Comparison of ENCODE assay signal across 9 mouse cellular contexts in genomic region chr16:43926341-43926859, GRCm38 (mm10). TPM values are rescaled to one million over a fixed set of nuclear protein-coding genes. Genes with fewer than 3 reads are reported as not detected.
DNase-seq lines count a peak whose midpoint lies in the region; ATAC-seq and TF ChIP-seq lines count a peak whose summit lies in the region.
"Had no signal": no experiment of that assay in that cellular context is flagged by ENCODE, and none has a peak within 500 bp of the region (broad histone marks: within the 10 kb centered on the region; RNA-seq: fewer than 3 reads in every experiment).

Gene Qtrt2, minus strand, starts transcription at chr16:43926809.

- no peak for ATAC-seq in forebrain, embryonic 12.5 days (ENCODE audit: low FRiP score)
- ATAC-seq in hindbrain, postnatal 0 days: no peak
- no peak for ATAC-seq in midbrain, embryonic 16.5 days

- TF ChIP-seq EP300 in MEL (IDR thresholded peaks at IDR 0.05; ENCODE audit: low read depth in 1 of 2, low read length in 2 of 2): no peak

- H3K27ac ChIP-seq in MEL (ENCODE audit: control insufficient read depth, low read depth, low read length): no peak within 1 kb of the TSS
- H3K27ac ChIP-seq in forebrain, embryonic 12.5 days: no peak within 1 kb of the TSS
- H3K27ac ChIP-seq in hindbrain, postnatal 0 days: no peak within 1 kb of the TSS
- no peak within 1 kb of the TSS for H3K27ac ChIP-seq in midbrain, embryonic 16.5 days (ENCODE audit: low read length)
- H3K27ac ChIP-seq: macrophage had no signal

- no peaks in the 10 kb centered on the region for H3K79me2 ChIP-seq in MEL (ENCODE audit: control insufficient read depth, insufficient read depth, low read length, poor library complexity)

- no peak for TF ChIP-seq CTCF in MEL (IDR thresholded peaks at IDR 0.05 in 2 of 3, conservative IDR thresholded peaks at IDR 0.05 in 1 of 3; ENCODE audit: control insufficient read depth in 1 of 3, insufficient read depth in 1 of 3, low read depth in 2 of 3, low read length in 3 of 3, poor library complexity in 1 of 3, severe bottlenecking in 1 of 3)
- TF ChIP-seq CTCF in hindbrain, postnatal 0 days (IDR thresholded peaks at IDR 0.05; ENCODE audit: low read depth): no peak

- no peaks in the 10 kb centered on the region for H3K4me1 ChIP-seq in MEL (ENCODE audit: control insufficient read depth in 1 of 2, insufficient read depth in 2 of 2, low read length in 2 of 2)
- peaks cover 5% of the 10 kb centered on the region; the same call in 1 of the 2 replicates for H3K4me1 ChIP-seq in forebrain, embryonic 12.5 days
- H3K4me1 ChIP-seq in hindbrain, postnatal 0 days (ENCODE audit: insufficient read depth, low read length): no peaks in the 10 kb centered on the region
- peaks cover 4% of the 10 kb centered on the region; the same call in 1 of the 2 replicates for H3K4me1 ChIP-seq in midbrain, embryonic 16.5 days (ENCODE audit: control insufficient read depth, insufficient read depth, low read length)

- DNase-seq in kidney, adult 9 months: peak; percentile 20
- DNase-seq in kidney, postnatal 4 days: no peak
- DNase-seq in MEL (ENCODE audit: low read depth, low spot score): no peak
- DNase-seq in hindbrain, postnatal 0 days (ENCODE audit: low spot score): no peak
- no peak for DNase-seq in embryo, embryonic 10 days (ENCODE audit: low spot score)
- no peak for DNase-seq in right cerebral cortex, postnatal 14 days

- TF ChIP-seq POLR2A in MEL (IDR thresholded peaks at IDR 0.05; ENCODE audit: control insufficient read depth in 1 of 2, insufficient read depth in 1 of 2, low read depth in 1 of 2, low read length in 2 of 2, poor library complexity in 1 of 2): no peak

- H3K9ac ChIP-seq in MEL (ENCODE audit: control insufficient read depth, low read depth, low read length, poor library complexity, severe bottlenecking): no peak within 1 kb of the TSS
- H3K9ac ChIP-seq in forebrain, embryonic 12.5 days: no peak within 1 kb of the TSS
- H3K9ac ChIP-seq in hindbrain, postnatal 0 days (replicated peaks; ENCODE audit: low read length): no peak within 1 kb of the TSS
- no peak within 1 kb of the TSS for H3K9ac ChIP-seq in midbrain, embryonic 16.5 days (ENCODE audit: low read depth, low read length)

- H3K9me3 ChIP-seq in MEL (replicated peaks; ENCODE audit: insufficient read depth, low read length): no peaks in the 10 kb centered on the region
- no peaks in the 10 kb centered on the region for H3K9me3 ChIP-seq in forebrain, embryonic 12.5 days
- no peaks in the 10 kb centered on the region for H3K9me3 ChIP-seq in hindbrain, postnatal 0 days (ENCODE audit: low read length)
- H3K9me3 ChIP-seq in midbrain, embryonic 16.5 days (replicated peaks; ENCODE audit: control insufficient read depth, low read length, poor library complexity, severe bottlenecking): no peaks in the 10 kb centered on the region

- H3K27me3 ChIP-seq in MEL (ENCODE audit: control insufficient read depth in 1 of 2, insufficient read depth in 2 of 2, low read length in 2 of 2): no peaks in the 10 kb centered on the region
- H3K27me3 ChIP-seq in forebrain, embryonic 12.5 days: no peaks in the 10 kb centered on the region
- H3K27me3 ChIP-seq in hindbrain, postnatal 0 days (ENCODE audit: insufficient read depth, low read length): no peaks in the 10 kb centered on the region
- H3K27me3 ChIP-seq in midbrain, embryonic 16.5 days (ENCODE audit: control insufficient read depth, insufficient read depth, low read depth, low read length): no peaks in the 10 kb centered on the region

- H3K4me3 ChIP-seq in MEL (ENCODE audit: control insufficient read depth in 1 of 2, insufficient read depth in 1 of 2, low read depth in 2 of 2, low read length in 2 of 2): no peak within 1 kb of the TSS
- no peak within 1 kb of the TSS for H3K4me3 ChIP-seq in forebrain, embryonic 12.5 days (replicated peaks)
- H3K4me3 ChIP-seq in hindbrain, postnatal 0 days (ENCODE audit: low read length): no peak within 1 kb of the TSS
- H3K4me3 ChIP-seq in midbrain, embryonic 16.5 days (ENCODE audit: low read depth, low read length): no peak within 1 kb of the TSS

- H3K36me3 ChIP-seq in MEL (ENCODE audit: control insufficient read depth in 1 of 2, insufficient read depth in 2 of 2, low read length in 2 of 2): peaks cover 0 to 3% of the 10 kb centered on the region in 2 experiments; a peak in 1 of 4 replicates
- H3K36me3 ChIP-seq in forebrain, embryonic 12.5 days (replicated peaks): no peaks in the 10 kb centered on the region
- H3K36me3 ChIP-seq in hindbrain, postnatal 0 days (ENCODE audit: insufficient read depth, low read length): no peaks in the 10 kb centered on the region
- no peaks in the 10 kb centered on the region for H3K36me3 ChIP-seq in midbrain, embryonic 16.5 days (ENCODE audit: control insufficient read depth, insufficient read depth, low read length)

- H3K4me2 ChIP-seq in forebrain, embryonic 12.5 days: no peak within 1 kb of the TSS
- H3K4me2 ChIP-seq in hindbrain, postnatal 0 days (ENCODE audit: low read depth, low read length): no peak within 1 kb of the TSS
- H3K4me2 ChIP-seq in midbrain, embryonic 16.5 days (ENCODE audit: low read length): no peak within 1 kb of the TSS

- no peak for TF ChIP-seq RAD21 in MEL (IDR thresholded peaks at IDR 0.05; ENCODE audit: low read depth, low read length)

- 65% methylated on average over 6 of the region's 6 CpGs for WGBS in forebrain, embryonic 12.5 days
- 75% methylated on average over 6 of the region's 6 CpGs for WGBS in hindbrain, postnatal 0 days
- 46% methylated on average over 6 of the region's 6 CpGs for WGBS in midbrain, embryonic 16.5 days

TF ChIP-seq in MEL, 35 proteins besides CTCF, POLR2A, EP300 and RAD21:
- TF ChIP-seq CHD1 (IDR thresholded peaks at IDR 0.05; ENCODE audit: low read depth, low read length) (no peak), JUND (IDR thresholded peaks at IDR 0.05; ENCODE audit: low read depth, low read length) (no peak), SIN3A (IDR thresholded peaks at IDR 0.05; ENCODE audit: low read length) (no peak), GATA1 (IDR thresholded peaks at IDR 0.05; ENCODE audit: low read depth, low read length) (no peak), MAZ (IDR thresholded peaks at IDR 0.05; ENCODE audit: low read depth, low read length) (no peak), ZMIZ1 (IDR thresholded peaks at IDR 0.05; ENCODE audit: low read depth, low read length) (no peak), GABPA (IDR thresholded peaks at IDR 0.05; ENCODE audit: low read depth, low read length) (no peak), TAL1 (IDR thresholded peaks at IDR 0.05; ENCODE audit: low read length) (no peak), E2F4 (IDR thresholded peaks at IDR 0.05; ENCODE audit: borderline replicate concordance, low read depth, low read length) (no peak), MYC (IDR thresholded peaks at IDR 0.05; ENCODE audit: low read depth, low read length) (no peak), KAT2A (conservative IDR thresholded peaks at IDR 0.05; ENCODE audit: low read depth, low read length) (no peak), MEF2A (IDR thresholded peaks at IDR 0.05; ENCODE audit: extremely low read depth, insufficient replicate concordance, low read depth, low read length, poor library complexity, severe bottlenecking) (no peak), TBP (IDR thresholded peaks at IDR 0.05; ENCODE audit: low read depth, low read length) (no peak), ZC3H11A (IDR thresholded peaks at IDR 0.05; ENCODE audit: low read depth, low read length) (no peak), USF2 (IDR thresholded peaks at IDR 0.05; ENCODE audit: borderline replicate concordance in 1 of 2, insufficient read depth in 1 of 2, low read depth in 1 of 2, low read length in 2 of 2) (no peak)

RNA-seq across cellular contexts. Expression of gene Qtrt2, which starts in this region (rescaled TPM):
- total RNA-seq in MEL (2012; rRNA removed): 29.4 and 47.9 TPM in 2 replicates
- polyA plus RNA-seq in MEL (2012; ENCODE audit: insufficient read depth in 1 of 2, insufficient read length in 2 of 2, low read depth in 1 of 2, low replicate concordance in 2 of 2, missing spikeins in 1 of 2): 10 to 100 TPM; 37.6 to 68.4 TPM
- polyA plus RNA-seq in forebrain, embryonic 12.5 days (2016; fragmentation: Nextera tagmentation; extraction: Ambion mirVana): 34.7 and 35.6 TPM in 2 replicates
- total RNA-seq in hindbrain, postnatal 0 days (2014; rRNA removed): 19.9 and 29.7 TPM in 2 replicates
- polyA plus RNA-seq in hindbrain, postnatal 0 days (2015; fragmentation: Nextera tagmentation; extraction: Ambion mirVana): 11.3 and 12.9 TPM in 2 replicates
- 19.0 and 19.6 TPM in 2 replicates for polyA plus RNA-seq in midbrain, embryonic 16.5 days (2015; fragmentation: Nextera tagmentation; extraction: Ambion mirVana)
